Mouse (Mus musculus): Measurements from ENCODE around the gene Spo11. TPM values are rescaled to one million over a fixed set of nuclear protein-coding genes. Genes with fewer than 3 reads are reported as not detected.

The Spo11 gene
- total RNA-seq, 1 experiment, result 0.13 TPM

- TF ChIP-seq ZC3H11A (IDR thresholded peaks at IDR 0.05; ENCODE audit: borderline replicate concordance, low read depth, low read length) (no peak), HCFC1 (IDR thresholded peaks at IDR 0.05; ENCODE audit: borderline replicate concordance, insufficient read depth, low read length) (no peak), CHD2 (IDR thresholded peaks at IDR 0.05; ENCODE audit: low read depth, low read length) (no peak), ZNF384 (IDR thresholded peaks at IDR 0.05; ENCODE audit: low read depth, low read length) (no peak), MAFK (IDR thresholded peaks at IDR 0.05; ENCODE audit: insufficient read depth, low read depth, low read length) (no peak)
- peaks cover 0 to 9% of the 10 kb centered on the region in 2 experiments; a peak in 3 of 4 replicates for H3K4me1 ChIP-seq (ENCODE audit: control insufficient read depth in 2 of 2, insufficient read depth in 2 of 2, low read length in 2 of 2, poor library complexity in 1 of 2)
- H3K9me3 ChIP-seq (ENCODE audit: control insufficient read depth, insufficient read depth, low read depth, low read length), result no peaks in the 10 kb centered on the region
- no peak for DNase-seq (ENCODE audit: low read depth, low spot score)
- H3K9ac ChIP-seq (ENCODE audit: insufficient read depth, low read depth, low read length, poor library complexity, severe bottlenecking), result no peak overlapping the region
- in situ Hi-C loops (cut with MboI; ENCODE audit: low sequenced_read_pairs in 2 of 2, unreplicated experiment in 2 of 2), result no loop called here
- H3K36me3 ChIP-seq (ENCODE audit: control insufficient read depth, insufficient read depth, low read length, poor library complexity, severe bottlenecking), result peaks cover 27% of the 10 kb centered on the region
- no peak overlapping the region for H3K27ac ChIP-seq (ENCODE audit: insufficient read depth, low read depth, low read length, poor library complexity, severe bottlenecking)
- no peak overlapping the region for H3K4me3 ChIP-seq (ENCODE audit: insufficient read depth in 1 of 2, low read depth in 1 of 2, low read length in 2 of 2, poor library complexity in 1 of 2, severe bottlenecking in 1 of 2)
Measured at GRCm38 (mm10) chr2:173017940-173018339, 40.4 kb downstream of the Spo11 start.

GRCm38 (mm10) chr2:173018618-173019017 is 41.1 kb downstream of the Spo11 start:
- peaks cover 25% of the 10 kb centered on the region for H3K36me3 ChIP-seq (ENCODE audit: control insufficient read depth, insufficient read depth, low read length, poor library complexity, severe bottlenecking)
- in situ Hi-C loops (cut with MboI; ENCODE audit: low sequenced_read_pairs in 2 of 2, unreplicated experiment in 2 of 2), result no loop called here
- H3K9ac ChIP-seq (ENCODE audit: insufficient read depth, low read depth, low read length, poor library complexity, severe bottlenecking), result no peak overlapping the region
- H3K4me1 ChIP-seq (ENCODE audit: control insufficient read depth in 2 of 2, insufficient read depth in 2 of 2, low read length in 2 of 2, poor library complexity in 1 of 2), result peaks cover 0 to 15% of the 10 kb centered on the region in 2 experiments; a peak in 3 of 4 replicates
- TF ChIP-seq HCFC1 (IDR thresholded peaks at IDR 0.05; ENCODE audit: borderline replicate concordance, insufficient read depth, low read length) (no peak), ZNF384 (IDR thresholded peaks at IDR 0.05; ENCODE audit: low read depth, low read length) (no peak), MAFK (IDR thresholded peaks at IDR 0.05; ENCODE audit: insufficient read depth, low read depth, low read length) (no peak), CHD2 (IDR thresholded peaks at IDR 0.05; ENCODE audit: low read depth, low read length) (no peak), ZC3H11A (IDR thresholded peaks at IDR 0.05; ENCODE audit: borderline replicate concordance, low read depth, low read length) (no peak)
- H3K9me3 ChIP-seq (ENCODE audit: control insufficient read depth, insufficient read depth, low read depth, low read length), result no peaks in the 10 kb centered on the region
- DNase-seq (ENCODE audit: low read depth, low spot score), result no peak
- no peak overlapping the region; a peak in 1 of 4 replicates for H3K4me3 ChIP-seq (ENCODE audit: insufficient read depth in 1 of 2, low read depth in 1 of 2, low read length in 2 of 2, poor library complexity in 1 of 2, severe bottlenecking in 1 of 2)
- H3K27ac ChIP-seq (ENCODE audit: insufficient read depth, low read depth, low read length, poor library complexity, severe bottlenecking), result no peak overlapping the region

- no peak for DNase-seq (ENCODE audit: low read depth, low spot score)
- Histone ChIP-seq H3K4me3 (ENCODE audit: insufficient read depth in 1 of 2, low read depth in 1 of 2, low read length in 2 of 2, poor library complexity in 1 of 2, severe bottlenecking in 1 of 2) (peak overlapping the region; percentile 32 to 49), H3K9me3 (ENCODE audit: control insufficient read depth, insufficient read depth, low read depth, low read length) (no peaks in the 10 kb centered on the region), H3K36me3 (ENCODE audit: control insufficient read depth, insufficient read depth, low read length, poor library complexity, severe bottlenecking) (peaks cover 25% of the 10 kb centered on the region), H3K9ac (ENCODE audit: insufficient read depth, low read depth, low read length, poor library complexity, severe bottlenecking) (peak overlapping the region; percentile 45; the same call in 1 of the 2 replicates), H3K4me1 (ENCODE audit: control insufficient read depth in 2 of 2, insufficient read depth in 2 of 2, low read length in 2 of 2, poor library complexity in 1 of 2) (peaks cover 0 to 16% of the 10 kb centered on the region in 2 experiments; a peak in 3 of 4 replicates), H3K27ac (ENCODE audit: insufficient read depth, low read depth, low read length, poor library complexity, severe bottlenecking) (no peak overlapping the region)
- TF ChIP-seq MAFK (IDR thresholded peaks at IDR 0.05; ENCODE audit: insufficient read depth, low read depth, low read length), result no peak
- in situ Hi-C loops (cut with MboI; ENCODE audit: low sequenced_read_pairs in 2 of 2, unreplicated experiment in 2 of 2), result no loop called here
Measured at GRCm38 (mm10) chr2:173019322-173019721, 41.8 kb downstream of the Spo11 start.

GRCm38 (mm10) chr2:173019790-173020189 is 42.3 kb downstream of the Spo11 start:
- H3K27ac ChIP-seq (ENCODE audit: insufficient read depth, low read depth, low read length, poor library complexity, severe bottlenecking), result no peak overlapping the region
- DNase-seq (ENCODE audit: low read depth, low spot score), result peak; percentile 76
- TF ChIP-seq HCFC1 (IDR thresholded peaks at IDR 0.05; ENCODE audit: borderline replicate concordance, insufficient read depth, low read length) (peak; percentile 83), ZNF384 (IDR thresholded peaks at IDR 0.05; ENCODE audit: low read depth, low read length) (no peak)
- in situ Hi-C loops (cut with MboI; ENCODE audit: low sequenced_read_pairs in 2 of 2, unreplicated experiment in 2 of 2), result no loop called here
- H3K9ac ChIP-seq (ENCODE audit: insufficient read depth, low read depth, low read length, poor library complexity, severe bottlenecking), result peak overlapping the region; percentile 45; the same call in 1 of the 2 replicates
- peaks cover 25% of the 10 kb centered on the region for H3K36me3 ChIP-seq (ENCODE audit: control insufficient read depth, insufficient read depth, low read length, poor library complexity, severe bottlenecking)
- H3K4me1 ChIP-seq (ENCODE audit: control insufficient read depth in 2 of 2, insufficient read depth in 2 of 2, low read length in 2 of 2, poor library complexity in 1 of 2), result peaks cover 0 to 19% of the 10 kb centered on the region in 2 experiments; a peak in 3 of 4 replicates
- H3K4me3 ChIP-seq (ENCODE audit: insufficient read depth in 1 of 2, low read depth in 1 of 2, low read length in 2 of 2, poor library complexity in 1 of 2, severe bottlenecking in 1 of 2), result peak overlapping the region; percentile 32 to 49
- H3K9me3 ChIP-seq (ENCODE audit: control insufficient read depth, insufficient read depth, low read depth, low read length), result no peaks in the 10 kb centered on the region

- no peaks in the 10 kb centered on the region for H3K9me3 ChIP-seq (ENCODE audit: control insufficient read depth, insufficient read depth, low read depth, low read length)
- H3K4me1 ChIP-seq (ENCODE audit: control insufficient read depth in 2 of 2, insufficient read depth in 2 of 2, low read length in 2 of 2, poor library complexity in 1 of 2), result peaks cover 0 to 23% of the 10 kb centered on the region in 2 experiments; a peak in 3 of 4 replicates
- in situ Hi-C loops (cut with MboI; ENCODE audit: low sequenced_read_pairs in 2 of 2, unreplicated experiment in 2 of 2), result no loop called here
- H3K27ac ChIP-seq (ENCODE audit: insufficient read depth, low read depth, low read length, poor library complexity, severe bottlenecking), result no peak within 1 kb of the TSS
- peaks cover 27% of the 10 kb centered on the region for H3K36me3 ChIP-seq (ENCODE audit: control insufficient read depth, insufficient read depth, low read length, poor library complexity, severe bottlenecking)
- H3K4me3 ChIP-seq (ENCODE audit: insufficient read depth in 1 of 2, low read depth in 1 of 2, low read length in 2 of 2, poor library complexity in 1 of 2, severe bottlenecking in 1 of 2), result peak within 1 kb of the TSS; percentile 32 to 49
- peak within 1 kb of the TSS; percentile 45; the same call in 1 of the 2 replicates for H3K9ac ChIP-seq (ENCODE audit: insufficient read depth, low read depth, low read length, poor library complexity, severe bottlenecking)
- TF ChIP-seq ZNF384 (IDR thresholded peaks at IDR 0.05; ENCODE audit: low read depth, low read length) (no peak), MAFK (IDR thresholded peaks at IDR 0.05; ENCODE audit: insufficient read depth, low read depth, low read length) (no peak), CHD2 (IDR thresholded peaks at IDR 0.05; ENCODE audit: low read depth, low read length) (no peak), ZC3H11A (IDR thresholded peaks at IDR 0.05; ENCODE audit: borderline replicate concordance, low read depth, low read length) (no peak), HCFC1 (IDR thresholded peaks at IDR 0.05; ENCODE audit: borderline replicate concordance, insufficient read depth, low read length) (no peak)
- no peak for DNase-seq (ENCODE audit: low read depth, low spot score)
Measured at GRCm38 (mm10) chr2:173020430-173020829, 42.9 kb downstream of the Spo11 start, which contains the start of gene Rbm38. Rbm38 (plus strand) TSS chr2:173020498.
